Mouse (Mus musculus) retina, postnatal 7 days (tissue): ENCODE results near the gene Olfr305.
"Not testable (repeated sequence)": the region's sequence is repeated elsewhere in the genome, so short reads cannot be mapped to it uniquely, and the experiment has no call there.

Experiments used
- DNase-seq: peaks from one replicate; pipeline ENCODE4 v3.0.0-alpha.2; 2012; ENCODE audit warnings: low read depth, low spot score

Gene Olfr305

GRCm38 (mm10) chr7:86366828-86367227 is at the start of gene Olfr305:
TSS of gene Olfr305 (minus strand) at chr7:86366928.
- DNase-seq: no peak

DNA sequence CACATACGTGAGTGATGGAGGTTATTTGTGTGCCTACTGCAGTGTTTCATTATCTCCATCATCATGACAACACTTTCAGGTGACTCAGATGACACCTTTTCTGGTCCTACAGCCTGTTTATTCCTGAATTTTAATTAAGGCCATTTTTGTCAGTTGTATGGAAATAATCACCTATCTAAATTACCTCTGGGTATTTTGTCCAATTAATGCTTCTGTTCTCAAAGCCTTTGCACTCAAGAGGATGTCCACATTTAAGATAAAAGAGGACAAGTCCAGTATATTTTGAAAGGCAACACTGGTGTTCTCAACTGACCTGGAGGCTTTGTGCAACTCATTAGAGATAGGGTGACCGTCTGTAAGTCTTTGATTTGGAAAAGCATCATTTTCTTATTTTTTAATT is 36.8 kb upstream of the Olfr305 start, which contains the start of gene Olfr301:
Gene Olfr301, plus strand, starts transcription at position 301 of the 400 bp plus-strand sequence.
- DNase-seq: no peak

DNA sequence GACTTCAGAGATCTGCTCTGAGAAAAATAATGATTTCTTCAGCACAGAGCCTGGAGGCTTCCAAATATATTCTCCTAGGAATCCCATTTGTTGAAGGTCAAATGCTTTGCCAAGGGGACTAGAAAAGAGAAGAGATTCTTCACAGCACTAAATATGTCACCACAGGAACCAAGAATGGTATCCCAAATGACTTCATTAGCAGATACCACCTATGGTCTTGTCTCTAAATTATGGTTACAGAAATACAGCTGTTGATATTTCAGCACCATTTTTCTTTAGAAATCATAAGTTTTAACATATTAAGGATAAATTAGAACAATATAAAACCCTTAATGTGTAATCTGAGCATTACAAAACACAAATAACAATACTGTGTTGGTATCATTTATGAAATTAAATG is 31.0 kb upstream of the Olfr305 start, which contains the start of gene Olfr303:
Gene Olfr303, minus strand, starts transcription at position 101 of the 400 bp plus-strand sequence.
- no peak for DNase-seq

GRCm38 (mm10) chr7:86386558-86386957 is 19.8 kb upstream of the Olfr305 start, which contains the start of gene Olfr304:
TSS of gene Olfr304 (minus strand) at chr7:86386658.
- DNase-seq: no peak

GRCm38 (mm10) chr7:86385769-86386168 is 19.0 kb upstream of the Olfr305 start:
- DNase-seq: no peak

DNA sequence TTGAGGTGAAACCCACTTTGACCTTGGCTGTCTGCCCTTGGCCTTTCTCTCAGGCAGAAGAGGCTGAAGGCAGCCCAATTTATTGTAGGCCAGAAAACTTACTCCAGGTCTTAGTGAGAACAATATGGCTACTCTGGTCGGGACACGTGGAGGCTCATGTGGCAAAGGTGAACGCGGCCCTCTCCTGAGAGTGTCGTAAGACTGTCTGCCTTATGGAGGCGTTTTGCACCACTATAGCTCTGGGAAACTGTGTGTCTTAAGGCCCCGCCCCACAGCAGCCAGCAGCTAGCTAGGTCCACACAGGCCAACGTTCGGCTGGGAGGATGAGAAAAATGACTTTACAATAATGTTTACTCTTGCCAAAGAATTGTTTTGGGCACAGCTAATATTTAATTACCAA is 20.4 kb downstream of the Olfr305 start:
- DNase-seq: not testable (repeated sequence)

- no peak for DNase-seq
These were observed 22.5 kb downstream of the Olfr305 start for GRCm38 (mm10) chr7:86344253-86344652.

DNA sequence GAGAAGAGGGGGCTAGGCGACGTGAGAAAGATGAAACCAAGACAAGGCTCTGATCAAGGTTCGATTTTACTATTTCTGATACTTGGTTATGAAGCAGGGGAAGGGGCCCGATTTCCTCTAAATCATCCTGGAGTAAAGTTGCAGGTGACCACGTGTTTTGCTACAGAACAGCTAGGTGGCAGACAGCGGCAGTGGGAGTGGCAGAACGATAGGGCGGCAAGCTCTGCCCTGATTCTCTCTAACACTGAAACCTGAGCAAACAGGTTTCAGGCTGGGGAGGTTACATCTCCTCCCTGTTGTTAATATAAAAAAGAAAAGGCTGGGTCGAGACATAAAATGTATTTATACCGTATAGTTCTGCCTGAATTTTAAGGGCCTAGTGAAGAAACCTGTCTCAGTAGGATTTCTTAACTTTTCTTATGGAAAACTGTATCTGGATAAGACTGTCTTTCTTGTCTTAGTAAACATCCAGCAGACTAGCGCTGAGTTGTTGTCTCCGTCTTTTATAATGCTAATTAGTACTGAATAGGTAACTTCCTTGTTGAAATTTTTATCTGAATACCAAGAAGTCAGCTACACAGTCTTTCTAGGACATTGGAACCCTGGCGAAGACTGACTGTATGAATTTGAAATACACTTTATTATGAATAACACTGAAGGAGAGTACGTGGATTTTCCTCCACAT is 23.7 kb downstream of the Olfr305 start:
- DNase-seq: no peak

- no peak for DNase-seq
These were observed 29.2 kb downstream of the Olfr305 start, which contains the start of gene Olfr307 for GRCm38 (mm10) chr7:86337486-86337885. TSS of gene Olfr307 (minus strand) at chr7:86337586.

DNA sequence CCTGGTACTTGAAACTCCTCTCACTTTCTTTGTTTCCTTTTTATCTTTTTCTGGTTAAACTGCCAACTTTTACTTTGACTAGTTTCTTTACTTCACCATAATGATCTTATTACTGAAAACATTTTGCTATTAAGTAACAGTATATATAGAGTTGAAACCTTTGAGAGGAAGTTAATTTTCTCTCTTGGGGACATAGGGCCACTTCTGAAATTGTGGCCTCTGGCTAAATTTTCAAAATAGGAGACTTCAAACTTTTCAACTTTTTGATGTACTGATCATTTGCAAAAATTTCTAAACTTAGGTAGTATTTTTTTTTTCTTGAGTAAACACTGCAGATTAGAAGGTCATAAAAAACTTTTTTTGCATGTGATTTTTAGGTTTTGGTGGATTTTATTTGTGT is 41.2 kb downstream of the Olfr305 start, which contains the start of gene Olfr308:
Gene Olfr308, minus strand, starts transcription at position 101 of the 400 bp plus-strand sequence.
- no peak for DNase-seq

GRCm38 (mm10) chr7:86321323-86321722 is 45.4 kb downstream of the Olfr305 start:
- DNase-seq: no peak

DNA sequence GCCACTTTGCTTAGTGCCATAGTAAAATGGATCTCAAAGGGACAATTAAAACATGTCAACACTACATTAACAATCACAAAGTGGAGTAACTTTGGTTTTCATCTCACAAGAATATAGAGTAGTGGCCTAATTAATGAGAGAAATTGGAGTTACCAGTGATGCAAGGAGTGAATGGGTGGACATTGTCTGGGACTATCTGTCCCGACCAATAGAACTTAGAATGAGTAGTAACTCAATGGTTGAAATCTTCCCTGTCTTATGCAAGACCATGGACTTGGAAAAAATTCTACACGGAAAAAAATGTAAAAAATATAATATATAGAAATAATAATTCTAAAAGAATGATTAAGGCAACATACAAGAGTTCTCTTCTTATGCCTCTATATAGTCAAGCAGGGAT is 53.1 kb downstream of the Olfr305 start, which contains the start of gene Olfr309:
Gene Olfr309, minus strand, starts transcription at position 101 of the 400 bp plus-strand sequence.
- no peak for DNase-seq
